Mouse (Mus musculus): ENCODE measurements around the gene Gabrb1.

- TF ChIP-seq ZC3H11A (IDR thresholded peaks at IDR 0.05; ENCODE audit: low read depth, low read length) (no peak), HCFC1 (IDR thresholded peaks at IDR 0.05; ENCODE audit: low read depth, low read length) (no peak), CTCF (IDR thresholded peaks at IDR 0.05 in 2 of 3, conservative IDR thresholded peaks at IDR 0.05 in 1 of 3; ENCODE audit: control insufficient read depth in 1 of 3, insufficient read depth in 1 of 3, low read depth in 2 of 3, low read length in 3 of 3, poor library complexity in 1 of 3, severe bottlenecking in 1 of 3) (no peak), RAD21 (IDR thresholded peaks at IDR 0.05; ENCODE audit: low read depth, low read length) (no peak), CHD2 (IDR thresholded peaks at IDR 0.05; ENCODE audit: low read length) (no peak), ZMIZ1 (IDR thresholded peaks at IDR 0.05; ENCODE audit: low read depth, low read length) (no peak), JUND (IDR thresholded peaks at IDR 0.05; ENCODE audit: low read depth, low read length) (no peak), SIN3A (IDR thresholded peaks at IDR 0.05; ENCODE audit: low read length) (no peak), USF1 (IDR thresholded peaks at IDR 0.05; ENCODE audit: low read depth, low read length) (no peak), EP300 (IDR thresholded peaks at IDR 0.05; ENCODE audit: low read depth in 1 of 2, low read length in 2 of 2) (no peak), TCF12 (IDR thresholded peaks at IDR 0.05; ENCODE audit: low read depth, low read length) (no peak), TAL1 (IDR thresholded peaks at IDR 0.05; ENCODE audit: low read length) (no peak), UBTF (IDR thresholded peaks at IDR 0.05; ENCODE audit: borderline replicate concordance, insufficient read depth, low read depth, low read length) (no peak), BHLHE40 (IDR thresholded peaks at IDR 0.05; ENCODE audit: borderline replicate concordance, low read depth, low read length) (no peak)
Measured at GRCm38 (mm10) chr5:71753966-71754365, 96.1 kb downstream of the Gabrb1 start.

All from MEL (cell line).